Mouse (Mus musculus) bone marrow macrophage, adult 2 months (primary cell): ENCODE measurements around the gene Atrn. TPM values are rescaled to one million over a fixed set of nuclear protein-coding genes. Genes with fewer than 3 reads are reported as not detected.
"Not testable (repeated sequence)": the region's sequence is repeated elsewhere in the genome, so short reads cannot be mapped to it uniquely, and the experiment has no call there.

ENCODE experiments used
- H3K27ac ChIP-seq: 2 replicates; pipeline ENCODE4 v1.5.1; 2012; ENCODE audit warnings: low read depth, low read length; ENCODE audit not compliant: insufficient read depth
- H3K4me1 ChIP-seq: 2 replicates; pipeline ENCODE4 v1.6.1; 2012; ENCODE audit warnings: low read length; ENCODE audit not compliant: control insufficient read depth, insufficient read depth
- H3K4me3 ChIP-seq: 2 replicates; pipeline ENCODE4 v1.5.1; 2012; ENCODE audit warnings: mild to moderate bottlenecking, low read length, moderate library complexity; ENCODE audit not compliant: insufficient read depth
- CTCF ChIP-seq: IDR thresholded peaks from 2 replicates; pipeline ENCODE4 v1.5.1; 2012; ENCODE audit warnings: low read depth, mild to moderate bottlenecking, low read length, moderate library complexity
- POLR2A ChIP-seq: IDR thresholded peaks from 2 replicates; pipeline ENCODE4 v1.6.1; 2012; ENCODE audit warnings: mild to moderate bottlenecking, low read depth, low read length, borderline replicate concordance
- polyA plus RNA-seq: library from polyadenylated mRNA; stranded (reverse); fragments of >200 nt; gene quantifications from 2 replicates; pipeline ENCODE4 v1.2.4, GENCODE M21; 2012; ENCODE audit not compliant: missing spikeins, insufficient read depth, insufficient read length

The Atrn gene
- polyA plus RNA-seq, 1 experiment = 11.5 TPM

DNA sequence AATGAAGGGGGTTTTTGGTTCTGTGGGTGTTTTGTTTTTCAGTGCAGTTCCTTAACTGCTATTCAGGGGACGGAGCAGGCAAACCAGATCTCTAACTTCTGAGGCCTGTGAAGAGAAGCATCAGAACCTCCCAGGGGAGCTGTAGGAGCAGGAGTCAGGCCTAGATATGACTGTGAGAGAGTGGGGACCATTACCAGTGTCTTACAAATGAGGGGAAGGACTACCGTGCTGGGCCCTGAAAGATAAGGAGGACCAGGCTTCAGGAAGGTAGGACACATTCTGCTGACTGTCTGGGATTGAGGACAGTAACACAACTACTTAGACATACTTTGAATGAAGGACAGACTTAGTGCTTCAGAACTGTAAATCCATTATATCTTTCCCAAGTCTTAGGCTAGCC lies 102.8 kb downstream of the Atrn start:
- H3K4me1 ChIP-seq = no peaks in the 10 kb centered on the region
- H3K4me3 ChIP-seq = no peak overlapping the region
- TF ChIP-seq CTCF = no peak
- TF ChIP-seq POLR2A = no peak
- H3K27ac ChIP-seq = no peak overlapping the region

DNA sequence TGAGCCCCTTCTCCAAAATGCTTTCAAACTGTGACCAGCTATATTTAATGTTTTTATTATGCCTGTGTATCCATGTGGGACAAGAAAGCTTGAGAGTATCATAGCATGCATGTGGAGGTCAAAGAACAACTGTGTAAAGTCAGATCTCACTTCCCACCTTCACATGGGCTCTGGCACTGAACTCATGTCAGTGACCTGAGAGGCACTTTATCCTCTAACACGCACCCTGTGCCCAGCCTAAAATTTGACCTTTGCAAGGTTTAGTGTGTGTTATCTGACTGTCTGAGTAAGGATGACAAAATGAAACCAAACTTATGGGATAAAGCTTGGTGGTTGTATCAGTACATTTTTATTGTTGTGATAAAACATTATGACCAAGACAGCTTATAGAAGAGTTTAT lies 104.3 kb downstream of the Atrn start:
- TF ChIP-seq CTCF (no peak), POLR2A (no peak)
- Histone ChIP-seq H3K4me3 (no peak overlapping the region), H3K4me1 (no peaks in the 10 kb centered on the region), H3K27ac (no peak overlapping the region)

DNA sequence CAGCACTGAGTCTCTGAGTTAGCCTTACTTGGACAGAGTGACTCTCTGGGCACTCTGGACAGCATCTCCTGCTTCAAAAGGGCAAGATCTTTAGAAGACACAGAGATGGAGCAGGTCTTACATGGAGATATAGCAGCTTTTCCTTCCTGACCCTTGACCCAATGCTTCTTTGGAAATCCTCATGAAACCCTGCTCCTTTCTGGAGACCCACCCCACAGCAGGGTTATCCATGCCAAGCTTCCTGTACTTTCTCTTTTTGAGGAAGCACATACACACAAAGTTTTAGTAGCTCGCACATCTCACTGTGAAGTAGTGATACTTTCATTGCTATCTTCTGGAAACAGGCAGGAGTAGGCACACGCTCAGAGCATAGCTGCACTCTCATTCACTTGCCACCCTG lies 118.9 kb downstream of the Atrn start:
- TF ChIP-seq CTCF (no peak), POLR2A (no peak)
- Histone ChIP-seq H3K27ac (no peak overlapping the region), H3K4me1 (peaks cover 28% of the 10 kb centered on the region), H3K4me3 (no peak overlapping the region)

DNA sequence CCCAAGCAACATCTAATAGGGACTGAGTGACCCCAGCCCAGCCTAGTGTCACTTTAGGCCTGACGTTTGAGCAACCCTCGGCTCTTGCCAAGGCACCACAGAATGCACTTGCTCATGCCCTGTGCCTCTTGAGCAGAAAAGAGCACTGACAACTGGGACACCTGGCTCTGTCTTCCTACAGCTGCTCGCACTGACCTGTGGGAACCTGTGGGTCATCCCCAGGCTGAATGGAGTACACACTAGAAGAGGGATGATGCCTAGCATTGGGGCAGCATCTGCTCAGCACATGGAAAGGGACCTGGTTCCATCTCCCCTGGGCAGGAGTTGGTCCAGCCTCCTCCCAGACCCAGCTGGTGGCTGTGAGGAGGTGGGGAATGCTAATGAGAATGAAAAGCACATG lies 120.6 kb downstream of the Atrn start:
- TF ChIP-seq CTCF = no peak
- TF ChIP-seq POLR2A = no peak
- H3K4me3 ChIP-seq = no peak overlapping the region
- no peak overlapping the region for H3K27ac ChIP-seq
- H3K4me1 ChIP-seq = peaks cover 34% of the 10 kb centered on the region

DNA sequence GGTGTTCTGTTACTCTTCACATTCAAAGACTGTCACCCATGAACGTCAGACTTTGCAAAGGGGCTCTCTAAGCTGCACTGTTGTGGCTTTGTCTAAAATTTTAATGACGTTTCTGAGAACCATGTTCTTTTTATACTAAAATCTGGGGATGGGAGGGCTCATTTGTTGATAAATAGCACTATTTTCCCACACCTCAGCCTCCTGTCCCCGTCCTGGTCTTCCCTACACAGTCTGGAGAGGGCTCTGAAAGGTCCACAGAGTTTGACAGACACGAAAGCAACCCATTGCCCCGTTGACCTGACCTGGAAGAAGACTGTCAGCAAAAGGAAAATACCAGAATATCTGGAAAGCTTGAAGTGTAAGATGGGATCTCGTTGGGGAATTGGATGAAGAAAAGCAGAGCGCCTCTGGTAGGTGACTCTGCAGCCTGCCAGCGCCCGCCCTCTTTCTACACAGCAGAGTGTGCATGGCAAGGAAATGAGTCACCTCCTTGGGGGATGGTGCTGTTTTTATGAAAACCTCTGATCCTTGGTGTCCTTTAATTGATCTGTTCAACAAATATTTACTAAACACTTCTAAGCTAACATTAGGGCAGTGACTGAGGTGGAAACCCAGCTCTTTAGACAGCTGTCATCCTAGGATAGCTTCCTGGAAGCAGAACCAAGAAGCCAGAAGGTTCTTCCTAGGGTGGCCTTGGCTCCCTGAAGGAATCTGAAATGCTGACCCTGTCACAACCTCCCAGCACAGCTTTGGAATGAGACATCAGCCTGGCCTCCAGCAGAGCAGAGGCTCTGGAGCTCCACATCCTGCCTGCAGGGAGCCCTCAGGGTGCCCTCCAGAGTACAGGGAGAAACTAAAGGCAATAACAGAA lies 123.0 kb downstream of the Atrn start:
- TF ChIP-seq CTCF = no peak
- TF ChIP-seq POLR2A = no peak
- Histone ChIP-seq H3K4me1 (peaks cover 29% of the 10 kb centered on the region), H3K4me3 (no peak overlapping the region), H3K27ac (peak overlapping the region; percentile 89)

DNA sequence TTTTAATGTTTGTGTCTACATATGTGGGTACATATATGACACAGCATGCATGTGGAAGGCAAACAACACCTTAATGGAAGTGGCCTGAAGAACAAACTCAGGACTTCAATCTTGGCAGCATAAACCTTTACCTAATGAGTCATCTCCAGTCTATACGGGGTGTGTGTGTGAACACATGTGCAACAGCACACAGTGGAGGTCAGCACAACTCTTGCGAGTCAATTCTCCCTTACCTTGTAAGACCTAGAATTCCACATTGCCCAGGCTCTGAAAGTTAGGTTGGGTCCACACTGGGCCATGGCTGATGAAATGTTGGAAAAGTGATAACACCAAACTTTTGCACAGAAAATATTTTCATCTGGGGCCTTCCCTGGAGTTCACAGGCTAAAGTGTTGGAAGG lies 124.3 kb downstream of the Atrn start:
- Histone ChIP-seq H3K4me3 (no peak overlapping the region), H3K27ac (peak overlapping the region; percentile 29), H3K4me1 (peaks cover 32% of the 10 kb centered on the region)
- no peak for TF ChIP-seq POLR2A
- no peak for TF ChIP-seq CTCF

DNA sequence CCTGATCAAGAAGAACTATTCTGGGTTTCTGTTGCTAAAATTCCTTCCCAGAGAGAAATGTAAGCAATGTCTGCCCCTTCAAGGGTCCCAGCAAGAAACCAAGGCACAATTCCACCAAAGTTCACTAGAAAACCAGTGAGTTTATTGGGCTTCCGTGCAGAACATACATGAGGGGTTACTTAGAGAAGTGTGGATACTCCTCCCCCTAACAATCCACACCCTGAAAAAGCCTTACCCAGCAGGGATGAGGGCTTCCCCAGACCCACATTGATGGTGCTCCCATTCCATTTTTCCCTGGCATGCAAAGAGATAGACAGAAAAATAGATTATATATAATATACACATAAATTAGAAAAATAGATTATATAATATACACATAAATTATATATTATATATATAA lies 124.7 kb downstream of the Atrn start:
- H3K4me3 ChIP-seq = no peak overlapping the region
- H3K27ac ChIP-seq = no peak overlapping the region
- TF ChIP-seq CTCF = no peak
- TF ChIP-seq POLR2A = no peak
- peaks cover 33% of the 10 kb centered on the region for H3K4me1 ChIP-seq

DNA sequence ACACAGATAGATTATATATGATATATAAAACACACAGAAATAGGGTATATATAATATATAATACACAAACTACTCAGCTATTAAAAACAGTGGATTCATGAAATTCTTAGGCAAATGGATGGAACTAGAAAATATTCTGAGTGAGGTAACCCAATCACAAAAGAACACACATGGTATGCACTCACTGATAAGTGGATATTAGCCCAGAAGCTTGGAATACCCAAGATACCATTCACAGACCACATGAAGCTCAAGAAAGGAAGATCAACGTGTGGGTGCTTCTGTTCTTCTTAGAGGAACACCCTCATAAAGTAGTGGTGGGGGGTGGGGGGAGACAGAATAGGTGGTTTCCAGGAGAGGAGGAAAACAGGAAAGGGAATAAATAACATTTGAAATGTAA lies 125.1 kb downstream of the Atrn start:
- not testable (repeated sequence) for H3K27ac ChIP-seq, H3K4me3 ChIP-seq
- H3K4me1 ChIP-seq = peaks cover 37% of the 10 kb centered on the region

DNA sequence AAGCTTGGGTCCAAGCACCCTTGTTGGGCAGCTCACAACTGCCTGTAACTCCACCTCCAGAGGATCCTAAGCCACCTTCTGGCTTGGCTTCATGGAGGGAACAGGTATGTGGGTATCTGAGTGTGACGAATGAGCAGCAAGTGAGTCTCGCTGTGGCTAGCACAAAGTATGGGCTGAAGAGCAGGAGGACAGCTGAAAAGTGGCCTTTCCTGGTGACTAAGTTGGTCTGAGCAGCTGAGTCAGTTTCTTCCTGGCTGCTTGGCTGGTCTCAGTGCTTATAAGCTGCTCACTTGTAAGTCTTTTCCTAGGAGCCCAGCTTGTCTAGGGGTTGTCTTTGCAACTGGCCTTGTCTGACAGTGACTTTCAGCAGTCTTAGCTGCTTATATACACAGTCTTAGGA lies 130.0 kb downstream of the Atrn start:
- TF ChIP-seq POLR2A (no peak), CTCF (no peak)
- peak overlapping the region; percentile 70 for H3K27ac ChIP-seq
- peaks cover 21% of the 10 kb centered on the region for H3K4me1 ChIP-seq
- no peak overlapping the region for H3K4me3 ChIP-seq

DNA sequence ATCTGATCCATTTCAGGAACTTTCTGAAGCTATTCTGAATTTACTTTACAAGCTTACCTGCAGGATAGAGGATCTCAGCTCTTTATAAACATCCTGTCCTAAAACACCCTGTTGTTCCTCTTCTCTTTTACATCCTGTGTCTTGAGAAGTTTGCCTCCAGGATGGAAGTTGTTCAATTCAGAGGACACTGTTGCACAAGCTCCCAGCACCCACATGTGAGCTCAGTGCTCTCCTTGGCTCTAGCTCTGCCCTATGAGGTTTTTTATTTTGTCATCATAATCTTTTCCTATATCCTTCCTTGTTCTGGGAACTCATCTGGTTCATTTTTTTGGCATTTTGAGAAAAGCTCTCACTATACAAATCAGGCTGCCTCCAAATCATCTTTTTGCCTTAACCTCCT lies 130.5 kb downstream of the Atrn start:
- H3K4me1 ChIP-seq = peaks cover 22% of the 10 kb centered on the region
- TF ChIP-seq POLR2A = no peak
- TF ChIP-seq CTCF = no peak
- H3K27ac ChIP-seq = peak overlapping the region; percentile 70
- no peak overlapping the region for H3K4me3 ChIP-seq
